Mouse (Mus musculus): ENCODE measurements around the gene Prss38.
"Not testable (repeated sequence)": the region's sequence is repeated elsewhere in the genome, so short reads cannot be mapped to it uniquely, and the experiment has no call there.

Prss38 gene

GRCm38 (mm10) chr11:59369848-59370247 lies 5.6 kb downstream of the Prss38 start:
- no peak for DNase-seq

GRCm38 (mm10) chr11:59367955-59368354 lies 7.5 kb downstream of the Prss38 start:
- DNase-seq = not testable (repeated sequence)

- DNase-seq = peak in 1 of 2 experiments; percentile 22
These were observed 8.8 kb downstream of the Prss38 start for GRCm38 (mm10) chr11:59366633-59367032.

- DNase-seq = no peak
These were observed 9.4 kb downstream of the Prss38 start for GRCm38 (mm10) chr11:59366031-59366430.

GRCm38 (mm10) chr11:59364417-59364816 lies 11.0 kb downstream of the Prss38 start:
- DNase-seq = no peak

DNA sequence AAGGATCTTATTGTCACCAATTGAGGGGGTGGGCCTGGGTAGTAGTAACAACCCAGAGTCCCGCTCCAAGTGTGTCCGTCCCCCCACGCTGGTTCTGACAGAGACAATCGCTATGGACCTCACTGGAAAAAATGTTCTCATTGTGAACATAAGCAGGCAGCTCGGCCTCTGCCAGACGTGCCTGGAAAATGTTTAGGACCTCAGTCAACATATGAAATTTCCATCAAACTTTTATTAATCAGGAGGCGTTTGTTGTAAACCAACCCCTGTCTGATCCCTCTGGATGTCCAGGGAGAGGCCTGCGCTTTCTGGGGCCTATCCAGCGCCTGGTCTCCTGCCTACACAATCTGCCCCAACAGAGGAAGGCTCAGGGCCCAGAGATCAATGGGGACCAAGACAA lies 11.4 kb downstream of the Prss38 start:
- no peak for DNase-seq

- no peak for DNase-seq
These were observed 14.2 kb downstream of the Prss38 start for GRCm38 (mm10) chr11:59361291-59361690.

- no peak for DNase-seq
These were observed 18.6 kb downstream of the Prss38 start for GRCm38 (mm10) chr11:59356874-59357289.

DNA sequence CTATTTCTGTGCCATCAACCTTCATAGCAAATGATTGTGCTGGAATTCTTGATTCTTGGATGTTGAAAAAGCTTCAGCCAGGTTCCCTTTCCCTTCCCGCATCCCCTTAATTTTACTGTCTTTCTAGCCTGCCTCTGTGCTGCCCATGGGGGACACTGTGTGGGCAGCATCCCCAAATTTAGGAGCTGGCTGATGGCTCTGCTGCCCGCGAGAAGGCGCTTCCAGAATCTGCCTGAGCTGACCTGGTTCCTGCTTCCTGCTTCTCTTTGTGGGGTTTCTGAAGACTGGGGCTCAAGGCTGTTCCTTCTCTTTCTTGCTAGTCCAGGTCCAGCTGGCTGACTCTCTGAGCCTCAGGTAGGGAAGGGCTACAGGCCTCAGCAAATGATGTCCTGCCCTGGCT lies 20.7 kb downstream of the Prss38 start:
- DNase-seq = no peak

GRCm38 (mm10) chr11:59350326-59350725 lies 25.1 kb downstream of the Prss38 start:
- no peak for DNase-seq

- DNase-seq = no peak
These were observed 29.1 kb downstream of the Prss38 start for GRCm38 (mm10) chr11:59346166-59346910.

DNA sequence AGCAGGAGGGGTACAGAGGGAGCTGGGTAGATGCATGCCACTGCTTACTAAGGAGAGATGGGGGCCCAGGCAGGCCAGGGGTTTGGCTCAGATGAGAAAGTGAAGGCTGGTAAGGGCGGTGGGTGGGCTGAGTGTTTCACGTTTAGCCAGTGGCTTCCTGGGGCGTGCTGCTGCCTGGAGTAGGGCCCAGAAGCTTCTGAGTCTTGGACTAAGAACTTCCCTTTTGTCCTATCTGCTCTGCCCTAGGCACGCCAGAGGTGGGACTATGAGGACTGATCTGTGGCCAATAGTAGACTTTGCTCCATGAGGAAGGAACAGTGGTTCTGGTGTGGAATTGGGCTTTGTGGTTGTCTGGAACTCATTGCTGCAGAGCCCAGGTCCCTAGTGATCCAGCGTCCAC lies 32.5 kb downstream of the Prss38 start:
- no peak for DNase-seq

GRCm38 (mm10) chr11:59338736-59339120 lies 36.7 kb downstream of the Prss38 start:
- DNase-seq = no peak

GRCm38 (mm10) chr11:59337955-59338735 lies 37.3 kb downstream of the Prss38 start:
- peak; percentile 41 to 76 for DNase-seq

GRCm38 (mm10) chr11:59336381-59336780 lies 39.1 kb downstream of the Prss38 start:
- no peak for DNase-seq

DNA sequence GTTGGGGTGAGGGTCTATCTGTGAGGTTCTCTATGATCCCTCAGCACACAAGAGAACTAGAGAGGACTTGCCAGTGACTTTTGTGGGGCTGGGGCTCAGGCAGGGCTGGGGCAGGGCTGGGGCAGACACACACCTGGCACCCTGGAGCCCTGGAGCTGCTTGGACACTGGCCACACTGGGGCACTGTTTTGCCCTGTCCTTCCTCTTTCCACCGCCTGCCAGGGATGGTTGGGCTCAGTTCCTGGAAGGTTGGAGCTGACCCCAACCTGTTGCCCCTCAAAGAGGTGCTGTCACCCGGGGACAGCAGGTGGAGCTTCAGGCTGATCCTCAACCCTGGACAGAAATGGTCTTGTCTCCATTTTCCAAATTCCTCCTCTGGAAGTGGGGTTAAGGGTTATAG lies 39.5 kb downstream of the Prss38 start:
- DNase-seq = no peak

- no peak for DNase-seq
These were observed 40.3 kb downstream of the Prss38 start for GRCm38 (mm10) chr11:59335150-59335549.

DNA sequence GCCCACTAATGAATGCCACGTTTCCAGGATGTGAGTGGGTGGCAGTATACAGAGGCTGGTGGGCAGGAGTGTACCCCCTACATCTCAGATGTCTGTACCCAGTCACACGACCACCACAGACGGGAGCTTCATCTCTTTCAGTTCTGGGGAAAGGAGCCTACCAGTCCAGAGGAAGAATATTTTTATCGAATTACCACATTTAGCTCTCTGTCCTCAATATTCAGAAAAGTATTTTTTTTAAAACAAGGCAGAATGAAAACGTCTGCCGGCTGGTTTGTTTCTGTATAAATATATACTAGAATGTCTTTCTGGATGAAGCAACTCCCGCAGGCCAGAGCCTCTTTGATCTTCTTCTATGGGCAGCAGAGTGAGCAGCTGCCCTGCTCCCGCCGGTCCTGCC lies 42.5 kb downstream of the Prss38 start:
- no peak for DNase-seq

GRCm38 (mm10) chr11:59331167-59331869 lies 44.1 kb downstream of the Prss38 start:
- no peak for DNase-seq

GRCm38 (mm10) chr11:59330560-59330959 lies 44.9 kb downstream of the Prss38 start:
- peak; percentile 69 to 84 for DNase-seq

- no peak for DNase-seq
These were observed 45.8 kb downstream of the Prss38 start for GRCm38 (mm10) chr11:59329616-59330015.

DNA sequence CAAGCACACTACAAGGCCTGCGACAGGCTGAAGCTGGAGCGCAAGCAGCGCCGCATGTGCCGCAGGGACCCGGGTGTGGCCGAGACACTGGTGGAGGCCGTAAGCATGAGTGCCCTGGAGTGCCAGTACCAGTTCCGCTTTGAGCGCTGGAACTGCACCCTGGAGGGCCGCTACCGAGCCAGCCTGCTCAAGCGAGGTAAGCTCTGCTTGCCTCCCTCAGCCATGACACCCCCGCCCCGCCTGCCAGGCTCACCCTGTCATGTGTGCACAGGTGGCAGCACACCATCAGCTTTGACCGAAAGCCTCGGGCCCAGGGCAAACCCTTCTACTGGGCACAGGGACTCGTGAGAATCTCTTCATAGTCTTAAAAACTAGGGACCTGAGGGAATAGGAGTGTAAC lies 47.8 kb downstream of the Prss38 start:
- no peak for DNase-seq

DNA sequence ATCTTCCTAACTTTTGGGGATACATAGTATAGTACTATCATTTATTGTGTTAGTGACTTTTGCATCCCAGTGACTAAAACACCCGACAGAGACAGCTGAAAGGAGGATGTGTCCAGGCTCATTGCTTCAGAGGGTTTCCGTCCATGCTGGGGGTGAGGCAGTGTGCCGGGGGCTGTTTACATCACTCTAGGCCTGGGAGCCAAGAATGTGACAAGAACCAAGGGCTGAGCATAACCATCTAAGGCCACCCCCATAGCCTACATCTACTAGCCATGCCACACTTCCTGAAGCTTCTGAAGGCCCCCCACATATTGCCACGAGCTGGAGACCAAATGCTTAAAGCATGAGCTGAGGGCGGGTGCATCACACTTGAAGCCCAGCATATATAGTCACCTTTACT lies 50.7 kb downstream of the Prss38 start:
- DNase-seq = no peak

DNA sequence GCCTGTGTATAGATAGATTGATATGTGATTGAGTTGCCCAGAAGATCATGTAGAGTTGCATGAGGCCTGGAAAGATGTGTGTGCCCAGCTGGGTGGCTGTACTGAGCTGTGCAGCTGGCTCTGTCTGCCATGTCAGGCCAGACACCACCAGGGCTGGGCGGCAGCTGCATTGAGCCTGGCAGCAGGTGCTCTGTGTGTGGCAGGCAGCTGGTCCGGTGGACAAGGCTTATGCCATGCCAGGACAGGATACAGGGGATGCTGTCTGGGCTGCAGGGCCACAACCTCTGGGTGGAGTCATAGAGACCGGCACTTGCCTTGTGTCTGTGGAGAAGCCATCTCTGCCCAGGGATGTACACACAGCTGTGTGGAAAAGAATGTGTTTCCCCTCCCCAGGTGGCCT lies 52.5 kb downstream of the Prss38 start:
- no peak for DNase-seq

Data from cerebellum, postnatal 14 days (tissue).